Mouse (Mus musculus) megakaryocyte, embryonic 14.5 days (primary cell): ENCODE data around the gene Os9.

Source experiments
- FLI1 ChIP-seq: IDR thresholded peaks from 2 replicates; pipeline ENCODE4 v1.6.1; 2012; ENCODE audit warnings: low read length, inconsistent platforms, mixed read lengths
- GATA1 ChIP-seq: IDR thresholded peaks from 3 replicates; pipeline ENCODE4 v1.6.1; 2012; ENCODE audit warnings: mixed read lengths, low read length, inconsistent platforms, borderline replicate concordance

GRCm38 (mm10) chr10:127129431-127129830 lies 8.5 kb upstream of the Os9 start:
- no peak for TF ChIP-seq GATA1
- TF ChIP-seq FLI1, result no peak
